Mouse (Mus musculus): ENCODE measurements around the gene Nlrp3. TPM values are rescaled to one million over a fixed set of nuclear protein-coding genes. Genes with fewer than 3 reads are reported as not detected.

Nlrp3 gene
- polyA plus RNA-seq, 1 experiment from 2014 or later = 0.80 TPM

DNA sequence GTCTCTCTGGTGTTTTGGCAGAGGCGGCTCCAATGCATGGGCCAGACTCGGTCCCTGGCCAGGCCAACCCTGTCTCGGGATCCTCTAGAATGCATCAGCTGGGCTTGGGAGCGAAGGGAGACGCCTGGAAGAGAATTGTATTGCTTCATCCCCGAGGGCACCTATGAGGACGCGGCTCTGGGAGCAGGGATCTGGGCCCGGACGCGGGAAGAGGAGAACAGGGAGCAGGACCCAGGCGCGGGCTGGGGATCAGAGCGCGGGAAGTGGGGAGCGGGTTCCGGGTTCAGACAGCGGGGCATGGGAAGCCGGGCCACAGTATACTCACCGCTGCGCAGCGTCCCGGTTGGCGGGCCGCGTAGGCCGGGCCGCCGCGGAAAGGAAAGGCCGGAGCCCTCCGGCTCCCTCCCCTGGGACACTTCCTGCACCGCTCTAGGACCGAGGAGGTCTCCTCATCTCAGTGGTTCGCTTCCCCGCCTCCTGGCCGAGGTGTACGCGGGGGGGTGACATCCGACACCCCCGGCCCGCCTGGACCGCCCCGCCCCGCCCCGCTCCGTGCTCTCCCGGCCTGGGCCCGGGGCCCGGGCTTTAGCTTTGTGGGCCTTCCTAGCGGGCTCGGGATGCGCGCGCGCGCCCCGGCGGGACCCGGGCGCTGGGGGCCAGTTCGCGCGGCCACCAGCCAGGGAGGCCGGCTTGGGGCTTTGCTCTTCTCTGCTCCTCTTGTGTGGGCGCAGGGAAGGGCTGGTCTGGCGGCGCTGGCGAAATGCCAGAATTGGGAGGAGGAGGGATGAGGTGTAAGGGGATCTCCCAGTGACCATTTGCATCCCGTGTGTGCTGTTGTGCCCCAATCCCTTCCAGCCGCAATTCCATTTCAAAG, 35.3 kb upstream of the Nlrp3 start:
- peaks cover 28% of the 10 kb centered on the region for H3K36me3 ChIP-seq (replicated peaks; ENCODE audit: insufficient read depth, low read length)
- H3K9ac ChIP-seq (replicated peaks) = peak overlapping the region; percentile 90
- WGBS (ENCODE audit: insufficient replicate concordance) = under 1% methylated on average over 60 of the region's 71 CpGs
- no peaks in the 10 kb centered on the region for H3K9me3 ChIP-seq (ENCODE audit: low read length)
- peak; percentile 88 for DNase-seq
- H3K4me1 ChIP-seq (ENCODE audit: insufficient read depth) = peaks cover 16% of the 10 kb centered on the region
- ATAC-seq = peak; percentile 93
- peak overlapping the region; percentile 77 for H3K4me3 ChIP-seq (ENCODE audit: low read depth, low read length)
- H3K27ac ChIP-seq (ENCODE audit: low read depth) = peak overlapping the region; percentile 90
- no peaks in the 10 kb centered on the region for H3K27me3 ChIP-seq (ENCODE audit: insufficient read depth, low read length)
- peak overlapping the region; percentile 89 for H3K4me2 ChIP-seq (ENCODE audit: low read depth, low read length)
- TF ChIP-seq EP300 (IDR thresholded peaks at IDR 0.05; ENCODE audit: low read depth) = no peak
- no peak for TF ChIP-seq CTCF (IDR thresholded peaks at IDR 0.05; ENCODE audit: low read depth)

DNA sequence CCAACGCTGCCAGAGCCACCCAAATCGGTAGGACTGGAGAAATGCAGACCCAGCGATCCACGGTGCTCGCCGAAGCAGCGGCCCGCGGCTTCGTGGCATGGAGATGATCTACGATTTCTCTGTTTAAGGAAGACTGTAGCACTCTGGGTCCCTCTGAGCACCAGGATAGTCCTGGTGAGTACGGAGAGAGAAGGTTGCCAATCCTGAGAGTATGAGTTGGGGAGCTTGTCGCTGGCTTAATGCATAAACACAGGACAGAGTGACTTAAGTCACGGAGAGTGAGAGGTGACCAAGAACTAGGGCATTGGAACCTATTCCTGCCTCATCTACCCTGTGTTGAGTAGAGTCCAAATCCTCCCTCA, 34.7 kb upstream of the Nlrp3 start:
- Histone ChIP-seq H3K9ac (replicated peaks) (peak overlapping the region; percentile 90), H3K4me1 (ENCODE audit: insufficient read depth) (peaks cover 16% of the 10 kb centered on the region), H3K4me3 (ENCODE audit: low read depth, low read length) (peak overlapping the region; percentile 77), H3K4me2 (ENCODE audit: low read depth, low read length) (peak overlapping the region; percentile 89), H3K27me3 (ENCODE audit: insufficient read depth, low read length) (no peaks in the 10 kb centered on the region), H3K27ac (ENCODE audit: low read depth) (peak overlapping the region; percentile 90), H3K9me3 (ENCODE audit: low read length) (no peaks in the 10 kb centered on the region), H3K36me3 (replicated peaks; ENCODE audit: insufficient read depth, low read length) (peaks cover 21% of the 10 kb centered on the region)
- 7% methylated on average over 14 of the region's 14 CpGs for WGBS (ENCODE audit: insufficient replicate concordance)
- DNase-seq (no peak), ATAC-seq (peak; percentile 25; the same call in 1 of the 2 replicates)
- TF ChIP-seq EP300 (IDR thresholded peaks at IDR 0.05; ENCODE audit: low read depth) = no peak
- no peak for TF ChIP-seq CTCF (IDR thresholded peaks at IDR 0.05; ENCODE audit: low read depth)

DNA sequence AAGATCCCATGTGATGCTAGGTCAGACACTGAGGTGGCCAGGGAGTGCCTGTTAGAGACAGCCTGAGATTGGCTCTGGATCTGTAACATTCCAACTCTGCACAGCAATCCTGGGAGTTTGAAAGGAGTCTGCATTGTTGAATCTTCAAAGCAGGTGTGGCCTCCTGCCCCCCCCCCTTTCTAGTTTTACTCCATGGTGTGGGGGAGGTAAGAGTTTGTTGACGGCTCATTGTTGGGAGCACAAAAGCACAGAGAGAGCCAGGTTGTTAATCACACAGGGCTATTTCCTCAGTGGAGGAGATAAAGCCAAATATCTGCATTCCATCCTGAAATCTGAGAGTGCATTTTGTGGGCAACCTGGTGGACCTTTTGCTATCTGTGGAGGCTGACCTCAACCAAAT, 29.8 kb upstream of the Nlrp3 start:
- no peak for TF ChIP-seq EP300 (IDR thresholded peaks at IDR 0.05; ENCODE audit: low read depth)
- no peak for TF ChIP-seq CTCF (IDR thresholded peaks at IDR 0.05; ENCODE audit: low read depth)
- H3K4me3 ChIP-seq (ENCODE audit: low read depth, low read length) = no peak overlapping the region
- peaks cover 7% of the 10 kb centered on the region for H3K4me1 ChIP-seq (ENCODE audit: insufficient read depth)
- DNase-seq (no peak), ATAC-seq (no peak)
- whole genome bisulfite sequencing (ENCODE audit: insufficient replicate concordance) = 71% methylated on average over 1 of the region's 1 CpGs
- no peak overlapping the region for H3K27ac ChIP-seq (ENCODE audit: low read depth)
- no peak overlapping the region for H3K9ac ChIP-seq (replicated peaks)
- no peaks in the 10 kb centered on the region for H3K9me3 ChIP-seq (ENCODE audit: low read length)
- no peak overlapping the region for H3K4me2 ChIP-seq (ENCODE audit: low read depth, low read length)
- no peaks in the 10 kb centered on the region for H3K27me3 ChIP-seq (ENCODE audit: insufficient read depth, low read length)
- no peaks in the 10 kb centered on the region for H3K36me3 ChIP-seq (replicated peaks; ENCODE audit: insufficient read depth, low read length)

DNA sequence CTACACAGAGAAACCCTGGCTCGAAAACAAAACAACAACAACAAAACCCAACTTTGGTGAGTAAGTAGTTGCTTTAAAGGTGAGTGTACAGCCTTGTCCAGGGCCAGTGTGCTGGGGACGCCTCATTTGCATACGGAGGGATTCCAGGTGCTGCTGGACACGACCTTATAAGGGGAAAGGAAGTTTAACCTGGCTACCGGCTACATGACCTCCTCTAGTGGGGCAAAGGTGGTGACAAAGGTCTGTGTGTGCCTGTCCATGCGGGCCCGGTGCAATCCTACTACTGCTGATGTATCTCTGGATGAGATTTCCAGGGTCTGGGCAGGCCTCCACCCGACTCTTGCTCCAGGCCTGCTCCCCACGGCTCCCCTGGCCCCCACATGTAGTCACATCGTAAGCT, 28.6 kb upstream of the Nlrp3 start:
- TF ChIP-seq EP300 (IDR thresholded peaks at IDR 0.05; ENCODE audit: low read depth) (no peak), CTCF (IDR thresholded peaks at IDR 0.05; ENCODE audit: low read depth) (no peak)
- WGBS (ENCODE audit: insufficient replicate concordance) = 78% methylated on average over 10 of the region's 10 CpGs
- Histone ChIP-seq H3K36me3 (replicated peaks; ENCODE audit: insufficient read depth, low read length) (no peaks in the 10 kb centered on the region), H3K4me1 (ENCODE audit: insufficient read depth) (0 out of 2 replicates have a peak, but pooled peaks cover 3% of the 10 kb centered on the region), H3K9ac (replicated peaks) (no peak overlapping the region), H3K4me2 (ENCODE audit: low read depth, low read length) (no peak overlapping the region), H3K27me3 (ENCODE audit: insufficient read depth, low read length) (no peaks in the 10 kb centered on the region), H3K9me3 (ENCODE audit: low read length) (no peaks in the 10 kb centered on the region), H3K4me3 (ENCODE audit: low read depth, low read length) (no peak overlapping the region), H3K27ac (ENCODE audit: low read depth) (peak overlapping the region; percentile 49; the same call in 1 of the 2 replicates)
- ATAC-seq (peak; percentile 86), DNase-seq (peak; percentile 31)

DNA sequence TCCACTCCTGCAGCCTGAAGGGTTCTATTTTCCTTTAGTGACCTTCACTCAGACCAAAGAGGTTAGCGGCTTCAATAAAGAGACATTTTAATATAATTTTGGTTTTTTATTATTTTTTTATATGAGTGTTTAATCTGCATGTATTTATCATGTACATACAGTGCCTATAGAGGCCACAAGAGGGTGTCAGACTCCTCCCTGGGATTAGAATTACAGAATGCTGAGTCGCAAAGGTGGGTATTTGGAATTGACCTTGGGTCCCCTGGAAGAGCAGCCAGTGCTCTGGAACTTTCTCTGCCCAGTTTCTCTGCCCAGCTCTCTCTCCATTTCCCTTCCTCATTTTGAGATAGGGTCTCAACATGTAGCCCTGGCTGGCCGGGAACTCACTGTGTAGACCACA, 27.8 kb upstream of the Nlrp3 start:
- no peak overlapping the region for H3K9ac ChIP-seq (replicated peaks)
- no peak overlapping the region for H3K27ac ChIP-seq (ENCODE audit: low read depth)
- no peaks in the 10 kb centered on the region for H3K36me3 ChIP-seq (replicated peaks; ENCODE audit: insufficient read depth, low read length)
- no peak for ATAC-seq
- H3K27me3 ChIP-seq (ENCODE audit: insufficient read depth, low read length) = no peaks in the 10 kb centered on the region
- DNase-seq = no peak
- H3K9me3 ChIP-seq (ENCODE audit: low read length) = no peaks in the 10 kb centered on the region
- 71% methylated on average over 3 of the region's 3 CpGs for WGBS (ENCODE audit: insufficient replicate concordance)
- TF ChIP-seq CTCF (IDR thresholded peaks at IDR 0.05; ENCODE audit: low read depth) = peak; percentile 38
- TF ChIP-seq EP300 (IDR thresholded peaks at IDR 0.05; ENCODE audit: low read depth) = no peak
- no peak overlapping the region for H3K4me2 ChIP-seq (ENCODE audit: low read depth, low read length)
- H3K4me3 ChIP-seq (ENCODE audit: low read depth, low read length) = no peak overlapping the region
- H3K4me1 ChIP-seq (ENCODE audit: insufficient read depth) = 0 out of 2 replicates have a peak, but pooled peaks cover 9% of the 10 kb centered on the region

DNA sequence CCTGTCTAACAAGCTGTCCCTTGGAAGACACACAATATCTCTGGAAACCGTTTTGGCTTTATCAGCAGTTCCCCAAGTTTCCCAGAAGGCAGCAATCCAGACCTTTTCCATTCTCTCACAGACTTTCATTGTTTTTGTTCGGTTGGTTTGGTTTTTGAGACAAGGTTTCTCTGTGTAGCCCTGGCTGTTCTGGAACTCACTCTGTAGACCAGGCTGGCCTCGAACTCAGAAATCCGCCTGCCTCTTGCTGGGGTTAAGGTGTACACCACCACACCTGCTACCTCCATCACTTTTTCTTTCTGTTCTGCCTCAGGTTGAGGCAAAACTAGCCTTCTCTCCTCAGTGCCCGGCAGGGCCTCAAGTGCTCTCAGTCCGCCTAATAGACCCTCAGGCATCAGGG, 27.0 kb upstream of the Nlrp3 start:
- Histone ChIP-seq H3K4me1 (ENCODE audit: insufficient read depth) (peaks cover 10% of the 10 kb centered on the region), H3K36me3 (replicated peaks; ENCODE audit: insufficient read depth, low read length) (no peaks in the 10 kb centered on the region), H3K9me3 (ENCODE audit: low read length) (no peaks in the 10 kb centered on the region), H3K9ac (replicated peaks) (no peak overlapping the region), H3K4me3 (ENCODE audit: low read depth, low read length) (no peak overlapping the region), H3K4me2 (ENCODE audit: low read depth, low read length) (no peak overlapping the region), H3K27me3 (ENCODE audit: insufficient read depth, low read length) (no peaks in the 10 kb centered on the region), H3K27ac (ENCODE audit: low read depth) (peak overlapping the region; percentile 55; the same call in 1 of the 2 replicates)
- TF ChIP-seq EP300 (IDR thresholded peaks at IDR 0.05; ENCODE audit: low read depth) = no peak
- no peak for TF ChIP-seq CTCF (IDR thresholded peaks at IDR 0.05; ENCODE audit: low read depth)
- ATAC-seq (no peak), DNase-seq (no peak)
- 64% methylated on average over 6 of the region's 6 CpGs for WGBS (ENCODE audit: insufficient replicate concordance)

Data from liver, postnatal 0 days (tissue).